Mouse (Mus musculus): Measurements from ENCODE around the gene Gsto1. TPM values are rescaled to one million over a fixed set of nuclear protein-coding genes. Genes with fewer than 3 reads are reported as not detected.

Gene Gsto1
- polyA plus RNA-seq, 1 experiment from 2014 or later: 229 TPM

- no peaks in the 10 kb centered on the region for H3K27me3 ChIP-seq
- H3K4me2 ChIP-seq: no peak overlapping the region
- H3K9me3 ChIP-seq: no peaks in the 10 kb centered on the region
- H3K4me3 ChIP-seq (replicated peaks): no peak overlapping the region
- H3K36me3 ChIP-seq: peaks cover 59% of the 10 kb centered on the region
- no peak for ATAC-seq (ENCODE audit: insufficient number of reproducible peaks, insufficient read depth, low FRiP score, low TSS enrichment, low read depth)
- 93% methylated on average over 8 of the region's 8 CpGs for WGBS
- peaks cover 8% of the 10 kb centered on the region for H3K4me1 ChIP-seq (replicated peaks)
- no peak overlapping the region for H3K27ac ChIP-seq
- H3K9ac ChIP-seq (replicated peaks): no peak overlapping the region
Observed at GRCm38 (mm10) chr19:47859180-47859579, 4.4 kb downstream of the Gsto1 start.

DNA sequence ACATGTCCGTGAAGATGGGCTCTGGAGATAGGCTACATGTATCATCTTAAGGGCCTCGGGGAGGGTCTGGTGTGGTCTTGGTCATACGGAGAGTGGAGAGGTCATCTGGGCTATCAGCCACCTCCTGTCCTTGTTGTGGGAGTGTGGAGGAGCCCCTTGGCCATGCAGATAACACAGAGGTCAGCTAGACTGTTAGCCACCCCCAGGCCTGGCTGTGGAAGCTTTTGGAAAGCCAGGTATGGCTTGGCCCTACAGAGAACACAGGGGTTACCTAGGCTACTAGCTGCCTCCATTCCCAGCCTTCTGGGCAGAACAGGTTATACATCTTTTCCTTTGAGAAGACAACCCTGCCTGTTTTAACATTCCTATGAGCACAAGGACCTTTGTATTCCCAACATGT lies 7.8 kb downstream of the Gsto1 start:
- Histone ChIP-seq H3K27ac (no peak overlapping the region), H3K27me3 (no peaks in the 10 kb centered on the region), H3K4me2 (no peak overlapping the region), H3K4me1 (replicated peaks) (peaks cover 7% of the 10 kb centered on the region; the same call in 1 of the 2 replicates), H3K9ac (replicated peaks) (no peak overlapping the region), H3K4me3 (replicated peaks) (no peak overlapping the region), H3K36me3 (peaks cover 61% of the 10 kb centered on the region), H3K9me3 (no peaks in the 10 kb centered on the region)
- no peak for ATAC-seq (ENCODE audit: insufficient number of reproducible peaks, insufficient read depth, low FRiP score, low TSS enrichment, low read depth)
- WGBS: 93% methylated on average over 3 of the region's 3 CpGs

- Histone ChIP-seq H3K27ac (no peak overlapping the region), H3K4me3 (replicated peaks) (no peak overlapping the region), H3K36me3 (peaks cover 47% of the 10 kb centered on the region), H3K27me3 (no peaks in the 10 kb centered on the region), H3K4me2 (no peak overlapping the region), H3K9ac (replicated peaks) (no peak overlapping the region), H3K9me3 (no peaks in the 10 kb centered on the region), H3K4me1 (replicated peaks) (peaks cover 12% of the 10 kb centered on the region; the same call in 1 of the 2 replicates)
- no peak for ATAC-seq (ENCODE audit: insufficient number of reproducible peaks, insufficient read depth, low FRiP score, low TSS enrichment, low read depth)
- 96% methylated on average over 9 of the region's 9 CpGs for WGBS
Observed at GRCm38 (mm10) chr19:47864051-47864450, 9.3 kb downstream of the Gsto1 start.

DNA sequence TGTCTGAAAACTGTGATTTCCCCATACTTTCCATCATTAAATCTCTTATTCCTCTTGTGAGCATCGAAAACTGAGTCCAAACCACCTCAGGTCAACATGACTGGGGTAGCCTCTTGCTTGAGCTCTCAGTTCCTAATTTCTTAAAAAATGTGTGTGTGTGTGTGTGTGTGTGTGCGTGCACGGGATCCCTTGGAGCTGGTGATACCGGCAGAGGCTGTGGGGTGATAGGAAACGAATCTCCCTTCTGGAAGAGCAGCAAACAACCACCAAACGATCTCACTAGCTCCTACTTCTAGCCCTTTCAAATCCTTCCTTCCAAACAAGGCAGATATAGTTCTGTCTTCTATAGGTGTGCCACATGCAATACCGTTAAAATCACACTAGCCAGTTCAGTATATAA lies 10.0 kb downstream of the Gsto1 start:
- no peak for ATAC-seq (ENCODE audit: insufficient number of reproducible peaks, insufficient read depth, low FRiP score, low TSS enrichment, low read depth)
- peak overlapping the region; percentile 65 for H3K4me3 ChIP-seq (replicated peaks)
- peaks cover 40% of the 10 kb centered on the region for H3K36me3 ChIP-seq
- H3K27me3 ChIP-seq: no peaks in the 10 kb centered on the region
- 84% methylated on average over 7 of the region's 7 CpGs for WGBS
- H3K4me1 ChIP-seq (replicated peaks): peaks cover 15% of the 10 kb centered on the region
- H3K9ac ChIP-seq (replicated peaks): peak overlapping the region; percentile 80; the same call in 1 of the 2 replicates
- no peaks in the 10 kb centered on the region for H3K9me3 ChIP-seq
- no peak overlapping the region for H3K27ac ChIP-seq
- peak overlapping the region; percentile 78 for H3K4me2 ChIP-seq

- Histone ChIP-seq H3K27me3 (no peaks in the 10 kb centered on the region), H3K9me3 (no peaks in the 10 kb centered on the region), H3K27ac (peak within 1 kb of the TSS; percentile 90), H3K9ac (replicated peaks) (peak within 1 kb of the TSS; percentile 80), H3K4me3 (replicated peaks) (peak within 1 kb of the TSS; percentile 65), H3K4me1 (replicated peaks) (peaks cover 21% of the 10 kb centered on the region), H3K4me2 (peak within 1 kb of the TSS; percentile 78), H3K36me3 (peaks cover 33% of the 10 kb centered on the region)
- peak; percentile 99 for ATAC-seq (ENCODE audit: insufficient number of reproducible peaks, insufficient read depth, low FRiP score, low TSS enrichment, low read depth)
- WGBS: under 1% methylated on average over 49 of the region's 49 CpGs
Observed at GRCm38 (mm10) chr19:47865353-47865947, 10.7 kb downstream of the Gsto1 start, which contains the start of gene Gsto2. TSS of gene Gsto2 (plus strand) at chr19:47865534.

- WGBS: 74% methylated on average over 4 of the region's 4 CpGs
- Histone ChIP-seq H3K4me2 (no peak overlapping the region), H3K36me3 (peaks cover 18% of the 10 kb centered on the region), H3K9ac (replicated peaks) (no peak overlapping the region), H3K27me3 (no peaks in the 10 kb centered on the region), H3K27ac (no peak overlapping the region), H3K4me1 (replicated peaks) (peaks cover 21% of the 10 kb centered on the region), H3K4me3 (replicated peaks) (no peak overlapping the region), H3K9me3 (no peaks in the 10 kb centered on the region)
- ATAC-seq (ENCODE audit: insufficient number of reproducible peaks, insufficient read depth, low FRiP score, low TSS enrichment, low read depth): no peak
Observed at GRCm38 (mm10) chr19:47867628-47868175, 12.9 kb downstream of the Gsto1 start.

DNA sequence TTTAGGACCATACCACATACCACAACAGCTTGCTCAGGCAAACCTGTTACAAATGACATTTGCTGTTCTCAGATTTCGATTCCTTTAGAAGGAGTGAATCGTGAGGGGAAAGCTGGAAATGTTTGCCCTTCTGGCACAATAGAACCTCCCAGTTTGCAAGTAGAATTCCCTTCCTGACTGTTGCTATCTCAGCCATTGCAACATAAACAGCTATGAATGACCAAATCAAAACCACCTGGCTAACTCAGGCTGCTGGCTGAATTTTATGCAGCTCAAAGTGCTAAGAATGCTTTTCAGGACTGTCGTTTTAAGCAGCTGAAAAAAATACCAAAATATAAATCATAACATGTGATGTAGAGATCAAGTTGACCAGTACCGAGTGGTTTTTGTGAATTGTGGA lies 14.2 kb downstream of the Gsto1 start:
- Histone ChIP-seq H3K27me3 (peaks cover 1% of the 10 kb centered on the region; the same call in 1 of the 2 replicates), H3K27ac (peak overlapping the region; percentile 72), H3K4me3 (replicated peaks) (no peak overlapping the region), H3K9me3 (no peaks in the 10 kb centered on the region), H3K36me3 (peaks cover 6% of the 10 kb centered on the region), H3K4me1 (replicated peaks) (peaks cover 21% of the 10 kb centered on the region), H3K9ac (replicated peaks) (no peak overlapping the region), H3K4me2 (no peak overlapping the region)
- ATAC-seq (ENCODE audit: insufficient number of reproducible peaks, insufficient read depth, low FRiP score, low TSS enrichment, low read depth): no peak
- 35% methylated on average over 4 of the region's 4 CpGs for WGBS

- H3K27ac ChIP-seq: 0 out of 2 replicates have a peak overlapping the region, but pooled peaks have one; percentile 72
- peaks cover 21% of the 10 kb centered on the region for H3K4me1 ChIP-seq (replicated peaks)
- H3K4me2 ChIP-seq: no peak overlapping the region
- no peak overlapping the region for H3K9ac ChIP-seq (replicated peaks)
- no peaks in the 10 kb centered on the region for H3K9me3 ChIP-seq
- no peaks in the 10 kb centered on the region; the same call in 1 of the 2 replicates for H3K36me3 ChIP-seq
- 44% methylated on average over 3 of the region's 3 CpGs for WGBS
- no peak for ATAC-seq (ENCODE audit: insufficient number of reproducible peaks, insufficient read depth, low FRiP score, low TSS enrichment, low read depth)
- peaks cover 3% of the 10 kb centered on the region; the same call in 1 of the 2 replicates for H3K27me3 ChIP-seq
- H3K4me3 ChIP-seq (replicated peaks): no peak overlapping the region
Observed at GRCm38 (mm10) chr19:47869516-47869915, 14.7 kb downstream of the Gsto1 start.

- Histone ChIP-seq H3K27me3 (peaks cover 3% of the 10 kb centered on the region; the same call in 1 of the 2 replicates), H3K4me1 (replicated peaks) (peaks cover 17% of the 10 kb centered on the region), H3K36me3 (no peaks in the 10 kb centered on the region), H3K9me3 (no peaks in the 10 kb centered on the region), H3K27ac (0 out of 2 replicates have a peak overlapping the region, but pooled peaks have one; percentile 45), H3K9ac (replicated peaks) (no peak overlapping the region), H3K4me2 (no peak overlapping the region), H3K4me3 (replicated peaks) (no peak overlapping the region)
- WGBS: 76% methylated on average over 7 of the region's 7 CpGs
- ATAC-seq (ENCODE audit: insufficient number of reproducible peaks, insufficient read depth, low FRiP score, low TSS enrichment, low read depth): no peak
Observed at GRCm38 (mm10) chr19:47870102-47870666, 15.4 kb downstream of the Gsto1 start.

DNA sequence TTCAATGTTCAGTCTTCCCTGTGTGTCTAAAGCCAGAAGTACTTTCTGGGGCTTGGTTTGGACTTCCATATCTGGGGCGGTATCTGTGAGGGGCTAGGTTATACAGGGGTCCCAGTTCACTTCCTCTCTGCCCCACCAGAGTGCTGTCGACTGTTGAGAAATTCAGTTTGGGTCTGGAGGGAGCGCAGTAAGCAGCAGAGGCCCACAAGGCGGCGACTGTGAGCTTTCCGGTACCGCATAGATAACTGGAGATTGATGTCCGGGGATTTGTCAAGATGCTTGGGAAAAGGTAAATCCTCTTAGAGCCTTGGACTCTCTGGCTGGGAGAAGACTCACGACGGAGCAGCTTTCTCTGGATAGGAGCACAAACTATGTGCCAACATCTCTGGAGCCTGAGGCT lies 16.7 kb downstream of the Gsto1 start:
- Histone ChIP-seq H3K27ac (no peak overlapping the region), H3K9me3 (no peaks in the 10 kb centered on the region), H3K4me3 (replicated peaks) (no peak overlapping the region), H3K9ac (replicated peaks) (no peak overlapping the region), H3K4me1 (replicated peaks) (peaks cover 14% of the 10 kb centered on the region), H3K36me3 (no peaks in the 10 kb centered on the region), H3K27me3 (peaks cover 7% of the 10 kb centered on the region), H3K4me2 (no peak overlapping the region)
- no peak for ATAC-seq (ENCODE audit: insufficient number of reproducible peaks, insufficient read depth, low FRiP score, low TSS enrichment, low read depth)
- 35% methylated on average over 10 of the region's 10 CpGs for WGBS

DNA sequence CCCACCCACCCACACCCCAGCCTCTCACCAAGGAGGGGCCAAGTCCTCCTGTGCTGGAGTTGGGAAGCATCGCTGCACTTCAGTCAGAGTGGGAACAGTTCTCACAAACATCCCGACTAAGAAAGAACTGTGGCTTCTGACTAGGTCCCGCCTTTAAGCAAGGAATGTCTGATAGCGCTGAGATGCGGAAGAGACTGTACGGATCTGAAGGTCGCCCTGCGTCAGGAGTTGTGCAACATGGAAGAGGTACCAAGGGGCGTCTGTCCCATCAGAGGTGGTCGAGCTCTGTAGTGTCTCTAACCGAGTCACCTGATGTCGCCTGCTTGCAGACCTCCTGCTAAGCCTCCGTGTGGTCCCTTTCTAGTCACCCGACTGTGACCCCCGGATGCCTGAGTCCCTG lies 21.5 kb downstream of the Gsto1 start:
- Histone ChIP-seq H3K4me1 (replicated peaks) (no peaks in the 10 kb centered on the region; the same call in 1 of the 2 replicates), H3K27me3 (peaks cover 7% of the 10 kb centered on the region), H3K36me3 (no peaks in the 10 kb centered on the region), H3K27ac (no peak overlapping the region), H3K9ac (replicated peaks) (no peak overlapping the region), H3K4me2 (no peak overlapping the region), H3K4me3 (replicated peaks) (no peak overlapping the region), H3K9me3 (no peaks in the 10 kb centered on the region)
- no peak for ATAC-seq (ENCODE audit: insufficient number of reproducible peaks, insufficient read depth, low FRiP score, low TSS enrichment, low read depth)
- 84% methylated on average over 15 of the region's 15 CpGs for WGBS

Measured in limb, embryonic 12.5 days (tissue).